ENCODE assay signal across 9 mouse cellular contexts in genomic region chr9:40730701-40731590, GRCm38 (mm10). TPM values are rescaled to one million over a fixed set of nuclear protein-coding genes. Genes with fewer than 3 reads are reported as not detected.
A peak's percentile ranks its signal among the peaks of the same experiment; 100 is the strongest.
DNase-seq lines count a peak whose midpoint lies in the region; ATAC-seq and TF ChIP-seq lines count a peak whose summit lies in the region.
"Had no signal": no experiment of that assay in that cellular context is flagged by ENCODE, and none has a peak within 500 bp of the region (broad histone marks: within the 10 kb centered on the region; RNA-seq: fewer than 3 reads in every experiment).

No protein-coding gene starts in this region.

- intact Hi-C loops in heart, adult 2 months (cut with DNase I): loop anchor here (5.0 kb wide), 1 partner anchor 94 kb away; no protein-coding TSS in a partner anchor

- no peak overlapping the region for H3K4me3 ChIP-seq in thymus, adult 2 months (ENCODE audit: control insufficient read depth, insufficient read depth, low read length)
- peak overlapping the region; percentile 45 for H3K4me3 ChIP-seq in heart, adult 2 months
- peak overlapping the region; percentile 28 for H3K4me3 ChIP-seq in liver, embryonic 12.5 days
- peak overlapping the region; percentile 27 for H3K4me3 ChIP-seq in midbrain, postnatal 0 days (ENCODE audit: low read depth, low read length)
- peak overlapping the region; percentile 36 for H3K4me3 ChIP-seq in stomach, embryonic 15.5 days (replicated peaks)

- no peaks in the 10 kb centered on the region for H3K36me3 ChIP-seq in thymus, adult 2 months (ENCODE audit: control insufficient read depth, insufficient read depth, low read length)
- no peaks in the 10 kb centered on the region for H3K36me3 ChIP-seq in heart, adult 2 months (ENCODE audit: control insufficient read depth, insufficient read depth, low read length)
- H3K36me3 ChIP-seq in liver, embryonic 12.5 days: no peaks in the 10 kb centered on the region
- H3K36me3 ChIP-seq in midbrain, postnatal 0 days (ENCODE audit: insufficient read depth, low read length): no peaks in the 10 kb centered on the region
- no peaks in the 10 kb centered on the region for H3K36me3 ChIP-seq in stomach, embryonic 15.5 days

- DNase-seq in thymus, postnatal 25 days: peak; percentile 7
- DNase-seq in thymus, adult 2 months: no peak
- peak; percentile 92 for DNase-seq in embryo, embryonic 11 days
- peak; percentile 77 to 83 for DNase-seq in heart, adult 2 months
- peak; percentile 77 for DNase-seq in kidney, adult 11 months
- DNase-seq in midbrain, postnatal 0 days (ENCODE audit: low spot score): peak; percentile 56

- no peak for TF ChIP-seq POLR2A in thymus, adult 2 months (IDR thresholded peaks at IDR 0.05; ENCODE audit: control insufficient read depth, extremely low read depth, insufficient read depth, low read length, poor library complexity)
- TF ChIP-seq POLR2A in heart, adult 2 months (IDR thresholded peaks at IDR 0.05; ENCODE audit: insufficient read depth, low read depth, low read length): no peak

- 4% methylated on average over 35 of the region's 35 CpGs for WGBS in thymus, adult 2 months
- WGBS in heart, adult 2 months: 1% methylated on average over 35 of the region's 35 CpGs
- WGBS in liver, embryonic 12.5 days (ENCODE audit: insufficient replicate concordance): under 1% methylated on average over 35 of the region's 35 CpGs
- under 1% methylated on average over 34 of the region's 35 CpGs for WGBS in midbrain, postnatal 0 days
- under 1% methylated on average over 35 of the region's 35 CpGs for WGBS in stomach, embryonic 15.5 days

- no peak for TF ChIP-seq CTCF in thymus, adult 2 months (IDR thresholded peaks at IDR 0.05; ENCODE audit: borderline replicate concordance, control insufficient read depth, extremely low read depth, insufficient read depth, low read length, poor library complexity)
- TF ChIP-seq CTCF in heart, adult 2 months (IDR thresholded peaks at IDR 0.05): no peak
- TF ChIP-seq CTCF in midbrain, postnatal 0 days (IDR thresholded peaks at IDR 0.05): no peak

- no peak overlapping the region for H3K27ac ChIP-seq in thymus, adult 2 months (ENCODE audit: control insufficient read depth, insufficient read depth, low read length)
- peak overlapping the region; percentile 21 for H3K27ac ChIP-seq in heart, adult 2 months
- H3K27ac ChIP-seq in liver, embryonic 12.5 days: peak overlapping the region; percentile 27
- H3K27ac ChIP-seq in midbrain, postnatal 0 days (ENCODE audit: low read depth, low read length): peak overlapping the region; percentile 82
- H3K27ac ChIP-seq in stomach, embryonic 15.5 days: peak overlapping the region; percentile 88

- no peaks in the 10 kb centered on the region for H3K9me3 ChIP-seq in liver, embryonic 12.5 days (replicated peaks)
- no peaks in the 10 kb centered on the region for H3K9me3 ChIP-seq in midbrain, postnatal 0 days (ENCODE audit: low read length)
- no peaks in the 10 kb centered on the region for H3K9me3 ChIP-seq in stomach, embryonic 15.5 days

- no peaks in the 10 kb centered on the region for H3K79me2 ChIP-seq in heart, adult 2 months (replicated peaks; ENCODE audit: control insufficient read depth, insufficient read depth, low read length)

- no peak for TF ChIP-seq EP300 in heart, adult 2 months (IDR thresholded peaks at IDR 0.05; ENCODE audit: insufficient read depth, low read depth, low read length)

- H3K4me2 ChIP-seq in liver, embryonic 12.5 days: peak overlapping the region; percentile 53
- H3K4me2 ChIP-seq in midbrain, postnatal 0 days (ENCODE audit: low read depth, low read length, poor library complexity, severe bottlenecking): peak overlapping the region; percentile 62
- peak overlapping the region; percentile 66 for H3K4me2 ChIP-seq in stomach, embryonic 15.5 days

- no peaks in the 10 kb centered on the region; the same call in none of the 2 replicates for H3K27me3 ChIP-seq in thymus, adult 2 months (ENCODE audit: control insufficient read depth, insufficient read depth, low read length)
- H3K27me3 ChIP-seq in heart, adult 2 months (ENCODE audit: control insufficient read depth, insufficient read depth, low read length): no peaks in the 10 kb centered on the region
- peaks cover 14% of the 10 kb centered on the region; the same call in 1 of the 2 replicates for H3K27me3 ChIP-seq in liver, embryonic 12.5 days (replicated peaks)
- no peaks in the 10 kb centered on the region for H3K27me3 ChIP-seq in midbrain, postnatal 0 days (ENCODE audit: insufficient read depth, low read length)
- H3K27me3 ChIP-seq in stomach, embryonic 15.5 days (replicated peaks): no peaks in the 10 kb centered on the region
- H3K27me3 ChIP-seq: Patski had no signal

- peak overlapping the region; percentile 32; the same call in 1 of the 2 replicates for H3K9ac ChIP-seq in heart, adult 2 months (ENCODE audit: low read depth, low read length)
- H3K9ac ChIP-seq in liver, embryonic 12.5 days: no peak overlapping the region
- peak overlapping the region; percentile 46 for H3K9ac ChIP-seq in midbrain, postnatal 0 days (replicated peaks; ENCODE audit: low read length, poor library complexity, severe bottlenecking)
- no peak overlapping the region for H3K9ac ChIP-seq in stomach, embryonic 15.5 days

- peak; percentile 44; the same call in 1 of the 2 replicates for ATAC-seq in liver, embryonic 12.5 days
- ATAC-seq in midbrain, postnatal 0 days (ENCODE audit: low FRiP score): peak; percentile 50
- ATAC-seq in stomach, embryonic 15.5 days (ENCODE audit: insufficient read depth, low FRiP score, low read depth): peak; percentile 84

- no peaks in the 10 kb centered on the region for H3K4me1 ChIP-seq in thymus, adult 2 months (replicated peaks; ENCODE audit: control insufficient read depth, insufficient read depth, low read length)
- no peaks in the 10 kb centered on the region for H3K4me1 ChIP-seq in heart, adult 2 months (ENCODE audit: control insufficient read depth, insufficient read depth, low read length)
- H3K4me1 ChIP-seq in liver, embryonic 12.5 days: no peaks in the 10 kb centered on the region
- H3K4me1 ChIP-seq in midbrain, postnatal 0 days (ENCODE audit: insufficient read depth, low read length): no peaks in the 10 kb centered on the region
- peaks cover 5% of the 10 kb centered on the region; the same call in 1 of the 2 replicates for H3K4me1 ChIP-seq in stomach, embryonic 15.5 days

RNA-seq across cellular contexts. Expression of gene Clmp, which starts 45.2 kb away (rescaled TPM):
- polyA plus RNA-seq in thymus, adult 2 months (2012; rRNA removed): 1.1 and 2.3 TPM in 2 replicates
- total RNA-seq in heart, adult 2 months (2021): 1 to 10 TPM; 4.4 to 5.5 TPM
- 2.8 and 3.1 TPM in 2 replicates for polyA plus RNA-seq in heart, adult 2 months (2012; rRNA removed)
- 3.3 and 4.1 TPM in 2 replicates for polyA plus RNA-seq in liver, embryonic 12.5 days (2016; fragmentation: Nextera tagmentation; extraction: Ambion mirVana)
- 57.0 and 74.1 TPM in 2 replicates for total RNA-seq in midbrain, postnatal 0 days (2014; rRNA removed)
- 47.5 and 48.8 TPM in 2 replicates for polyA plus RNA-seq in midbrain, postnatal 0 days (2015; fragmentation: Nextera tagmentation; extraction: Ambion mirVana)
- polyA plus RNA-seq in stomach, embryonic 15.5 days (2015; fragmentation: Nextera tagmentation; extraction: Ambion mirVana): 27.2 and 29.2 TPM in 2 replicates

Comparison
In these comparisons a context has a peak if more than half of its experiments do, and no peak if none do; other contexts are left out.
1. H3K9ac ChIP-seq: peak in heart, adult 2 months (single experiment) and midbrain, postnatal 0 days (single experiment); none in liver, embryonic 12.5 days (single experiment) and stomach, embryonic 15.5 days (single experiment).
2. Peak in every context shown above with its lines, with median percentiles within 50 percentile points of each other: ATAC-seq and H3K4me2 ChIP-seq.